Mouse (Mus musculus) neural tube, embryonic 14.5 days (tissue): ENCODE measurements around the gene Gm21776. TPM values are rescaled to one million over a fixed set of nuclear protein-coding genes. Genes with fewer than 3 reads are reported as not detected.
"Not testable (repeated sequence)": the region's sequence is repeated elsewhere in the genome, so short reads cannot be mapped to it uniquely, and the experiment has no call there.

Source experiments
- ATAC-seq: fragments of 200-750 bp; cut with Nextera tagmentation; 2 replicates; pipeline ENCODE4 v1.8.0; 2017; ENCODE audit warnings: low read depth, mild to moderate bottlenecking, moderate TSS enrichment, moderate library complexity
- H3K27ac ChIP-seq: fragments of 300-500 bp; sonication (generic); 2 replicates; pipeline ENCODE4 v1.5.1; 2014; ENCODE audit warnings: low read depth, mild to moderate bottlenecking, control low read depth, low read length, moderate library complexity, mixed read lengths
- H3K27me3 ChIP-seq: fragments of 300-500 bp; sonication (generic); 2 replicates; pipeline ENCODE4 v1.6.1; 2014; ENCODE audit warnings: low read length; ENCODE audit not compliant: control insufficient read depth, insufficient read depth
- H3K36me3 ChIP-seq: fragments of 300-500 bp; sonication (generic); 2 replicates; pipeline ENCODE4 v1.6.1; 2014; ENCODE audit warnings: low read length, mixed read lengths; ENCODE audit not compliant: control insufficient read depth, insufficient read depth
- H3K4me1 ChIP-seq: fragments of 300-500 bp; sonication (generic); 2 replicates; pipeline ENCODE4 v1.6.1; 2014; ENCODE audit warnings: low read length; ENCODE audit not compliant: control insufficient read depth, insufficient read depth
- H3K4me2 ChIP-seq: fragments of 300-500 bp; sonication (generic); 2 replicates; pipeline ENCODE4 v1.6.1; 2014; ENCODE audit warnings: mild to moderate bottlenecking, low read depth, low read length, control low read depth
- H3K4me3 ChIP-seq: fragments of 300-500 bp; sonication (generic); 2 replicates; pipeline ENCODE4 v1.5.1; 2014; ENCODE audit warnings: low read depth, low read length, control low read depth, mixed read lengths
- H3K9ac ChIP-seq: fragments of 300-500 bp; sonication (generic); replicated peaks from 2 replicates; pipeline ENCODE4 v1.6.1; 2014; ENCODE audit warnings: low read depth, mild to moderate bottlenecking, control low read depth, low read length, mixed read lengths
- H3K9me3 ChIP-seq: fragments of 300-500 bp; sonication (generic); 2 replicates; pipeline ENCODE4 v1.6.1; 2016; ENCODE audit warnings: low read length; ENCODE audit not compliant: control insufficient read depth
- WGBS: fragments of 180-500 bp; shearing (Covaris S2); extraction: QIAGEN DNeasy Blood & Tissue Kit; methylation state at CpG from one replicate; pipeline ENCODE4 v1.1.7; 2014; 5-methylcytosine and 5-hydroxymethylcytosine counted together
- polyA plus RNA-seq: library from polyadenylated mRNA; unstranded; fragments of >200 nt; fragmentation: Nextera tagmentation; extraction: Ambion mirVana; gene quantifications from 2 replicates; pipeline ENCODE4 v1.2.1, GENCODE M21; 2014

Gm21776 gene
- not detected in 2 replicates for polyA plus RNA-seq

- not testable (repeated sequence) for H3K4me1 ChIP-seq, H3K9me3 ChIP-seq, ATAC-seq, H3K9ac ChIP-seq, H3K27me3 ChIP-seq, H3K27ac ChIP-seq, H3K4me3 ChIP-seq, H3K4me2 ChIP-seq, H3K36me3 ChIP-seq
- WGBS = no CpG with 5 or more reads among the region's 3 CpGs
Observed at GRCm38 (mm10) chrY:76378362-76378761, at the start of gene Gm21776. Gene Gm21776 (plus strand): TSS chrY:76378662.
